Mouse (Mus musculus) neural tube, embryonic 14.5 days (tissue): ENCODE measurements around the gene Rad18. TPM values are rescaled to one million over a fixed set of nuclear protein-coding genes. Genes with fewer than 3 reads are reported as not detected.

Source experiments
- ATAC-seq: fragments of 200-750 bp; cut with Nextera tagmentation; 2 replicates; pipeline ENCODE4 v1.8.0; 2017; ENCODE audit warnings: low read depth, mild to moderate bottlenecking, moderate TSS enrichment, moderate library complexity
- H3K27ac ChIP-seq: fragments of 300-500 bp; sonication (generic); 2 replicates; pipeline ENCODE4 v1.5.1; 2014; ENCODE audit warnings: low read depth, mild to moderate bottlenecking, control low read depth, low read length, moderate library complexity, mixed read lengths
- H3K27me3 ChIP-seq: fragments of 300-500 bp; sonication (generic); 2 replicates; pipeline ENCODE4 v1.6.1; 2014; ENCODE audit warnings: low read length; ENCODE audit not compliant: control insufficient read depth, insufficient read depth
- H3K36me3 ChIP-seq: fragments of 300-500 bp; sonication (generic); 2 replicates; pipeline ENCODE4 v1.6.1; 2014; ENCODE audit warnings: low read length, mixed read lengths; ENCODE audit not compliant: control insufficient read depth, insufficient read depth
- H3K4me1 ChIP-seq: fragments of 300-500 bp; sonication (generic); 2 replicates; pipeline ENCODE4 v1.6.1; 2014; ENCODE audit warnings: low read length; ENCODE audit not compliant: control insufficient read depth, insufficient read depth
- H3K4me2 ChIP-seq: fragments of 300-500 bp; sonication (generic); 2 replicates; pipeline ENCODE4 v1.6.1; 2014; ENCODE audit warnings: mild to moderate bottlenecking, low read depth, low read length, control low read depth
- H3K4me3 ChIP-seq: fragments of 300-500 bp; sonication (generic); 2 replicates; pipeline ENCODE4 v1.5.1; 2014; ENCODE audit warnings: low read depth, low read length, control low read depth, mixed read lengths
- H3K9ac ChIP-seq: fragments of 300-500 bp; sonication (generic); replicated peaks from 2 replicates; pipeline ENCODE4 v1.6.1; 2014; ENCODE audit warnings: low read depth, mild to moderate bottlenecking, control low read depth, low read length, mixed read lengths
- H3K9me3 ChIP-seq: fragments of 300-500 bp; sonication (generic); 2 replicates; pipeline ENCODE4 v1.6.1; 2016; ENCODE audit warnings: low read length; ENCODE audit not compliant: control insufficient read depth
- WGBS: fragments of 180-500 bp; shearing (Covaris S2); extraction: QIAGEN DNeasy Blood & Tissue Kit; methylation state at CpG from one replicate; pipeline ENCODE4 v1.1.7; 2014; 5-methylcytosine and 5-hydroxymethylcytosine counted together
- polyA plus RNA-seq: library from polyadenylated mRNA; unstranded; fragments of >200 nt; fragmentation: Nextera tagmentation; extraction: Ambion mirVana; gene quantifications from 2 replicates; pipeline ENCODE4 v1.2.1, GENCODE M21; 2014

Gene Rad18
- polyA plus RNA-seq, 1 experiment from 2014 or later = 14.2 TPM

- H3K9me3 ChIP-seq = no peaks in the 10 kb centered on the region
- no peak overlapping the region for H3K9ac ChIP-seq
- H3K36me3 ChIP-seq = no peaks in the 10 kb centered on the region
- no peak overlapping the region for H3K4me2 ChIP-seq
- H3K27me3 ChIP-seq = no peaks in the 10 kb centered on the region
- H3K4me3 ChIP-seq = no peak overlapping the region
- 77% methylated on average over 1 of the region's 1 CpGs for WGBS
- H3K4me1 ChIP-seq = no peaks in the 10 kb centered on the region
- H3K27ac ChIP-seq = no peak overlapping the region
- no peak for ATAC-seq
These were observed 2.6 kb upstream of the Rad18 start for GRCm38 (mm10) chr6:112699115-112699514.

DNA sequence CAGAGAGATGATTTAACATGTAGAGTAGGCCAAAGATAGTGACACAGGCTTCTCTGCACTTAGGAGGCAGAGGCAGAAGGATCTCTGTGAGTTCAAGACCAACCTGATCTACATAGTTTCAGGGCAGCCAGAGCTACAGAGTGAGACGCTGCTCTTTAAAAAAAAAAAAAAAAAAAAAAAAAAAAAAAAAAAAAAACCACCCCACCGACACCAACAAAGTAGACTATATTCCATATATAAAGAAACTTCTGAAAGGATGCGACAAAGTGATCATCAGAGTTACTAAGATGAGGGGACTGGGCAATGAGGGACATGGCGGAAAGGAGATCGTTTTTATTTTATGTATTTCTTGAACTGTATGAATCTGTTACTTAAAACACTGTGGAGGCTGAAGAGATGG, 2.0 kb downstream of the Rad18 start:
- H3K36me3 ChIP-seq = no peaks in the 10 kb centered on the region
- no peak overlapping the region for H3K4me3 ChIP-seq
- WGBS = 92% methylated on average over 5 of the region's 5 CpGs
- H3K4me1 ChIP-seq = no peaks in the 10 kb centered on the region
- H3K9me3 ChIP-seq = no peaks in the 10 kb centered on the region
- no peak for ATAC-seq
- no peak overlapping the region for H3K9ac ChIP-seq
- H3K27me3 ChIP-seq = no peaks in the 10 kb centered on the region
- no peak overlapping the region for H3K27ac ChIP-seq
- no peak overlapping the region for H3K4me2 ChIP-seq

DNA sequence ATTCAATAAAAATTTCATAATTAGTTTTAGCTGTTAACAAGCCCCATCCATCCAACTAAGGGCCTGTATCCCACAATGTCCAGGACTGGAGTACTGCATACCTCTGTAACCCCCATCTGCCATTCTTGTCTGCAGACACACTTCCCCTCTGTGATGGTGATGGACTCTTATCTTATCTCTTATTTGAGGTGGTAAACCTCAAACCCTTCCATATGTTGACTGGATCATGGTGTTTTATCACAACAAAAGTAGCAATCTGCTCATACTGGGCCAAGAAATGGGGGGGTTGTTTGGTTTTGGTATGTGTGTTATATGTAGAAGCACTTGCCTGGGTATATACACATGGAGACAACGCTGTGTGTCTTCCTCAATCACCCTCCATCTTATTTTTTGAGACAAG, 5.0 kb downstream of the Rad18 start:
- Histone ChIP-seq H3K4me1 (no peaks in the 10 kb centered on the region), H3K36me3 (no peaks in the 10 kb centered on the region), H3K9me3 (no peaks in the 10 kb centered on the region), H3K4me3 (no peak overlapping the region), H3K4me2 (no peak overlapping the region), H3K27ac (no peak overlapping the region), H3K9ac (no peak overlapping the region), H3K27me3 (no peaks in the 10 kb centered on the region)
- no peak for ATAC-seq
- 100% methylated on average over 1 of the region's 1 CpGs for WGBS

DNA sequence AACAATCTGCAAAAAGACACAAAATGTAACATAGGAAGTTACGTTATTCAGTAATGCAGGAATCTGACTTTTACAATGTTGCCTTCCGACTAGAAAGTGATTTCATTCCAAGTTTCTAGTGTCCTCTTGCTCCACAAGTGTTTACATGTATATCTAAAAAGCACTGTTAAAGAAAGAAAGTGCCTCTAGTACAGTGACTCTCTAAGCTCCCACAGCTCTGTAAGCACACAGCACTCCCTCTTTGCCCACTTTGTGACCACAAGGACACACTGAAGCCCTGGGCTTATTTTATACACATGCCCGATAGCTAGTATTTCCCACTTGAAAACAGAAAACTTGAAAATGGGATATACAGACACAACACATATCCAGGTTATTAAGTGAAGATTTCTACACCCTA, 8.5 kb downstream of the Rad18 start:
- 96% methylated on average over 3 of the region's 3 CpGs for WGBS
- H3K36me3 ChIP-seq = no peaks in the 10 kb centered on the region
- no peaks in the 10 kb centered on the region for H3K27me3 ChIP-seq
- no peak overlapping the region for H3K27ac ChIP-seq
- ATAC-seq = no peak
- no peak overlapping the region for H3K9ac ChIP-seq
- H3K4me3 ChIP-seq = no peak overlapping the region
- no peaks in the 10 kb centered on the region for H3K4me1 ChIP-seq
- no peaks in the 10 kb centered on the region for H3K9me3 ChIP-seq
- no peak overlapping the region for H3K4me2 ChIP-seq

- no peaks in the 10 kb centered on the region for H3K9me3 ChIP-seq
- H3K4me3 ChIP-seq = no peak overlapping the region
- H3K36me3 ChIP-seq = no peaks in the 10 kb centered on the region
- H3K27me3 ChIP-seq = no peaks in the 10 kb centered on the region
- H3K9ac ChIP-seq = no peak overlapping the region
- H3K27ac ChIP-seq = no peak overlapping the region
- 89% methylated on average over 7 of the region's 7 CpGs for WGBS
- no peak for ATAC-seq
- H3K4me2 ChIP-seq = no peak overlapping the region
- no peaks in the 10 kb centered on the region for H3K4me1 ChIP-seq
These were observed 10.0 kb downstream of the Rad18 start for GRCm38 (mm10) chr6:112686485-112686884.

- no peak overlapping the region for H3K4me3 ChIP-seq
- H3K27me3 ChIP-seq = no peaks in the 10 kb centered on the region
- H3K9me3 ChIP-seq = no peaks in the 10 kb centered on the region
- no peak overlapping the region for H3K27ac ChIP-seq
- H3K36me3 ChIP-seq = no peaks in the 10 kb centered on the region
- 87% methylated on average over 2 of the region's 2 CpGs for WGBS
- no peak overlapping the region for H3K9ac ChIP-seq
- no peak for ATAC-seq
- no peak overlapping the region for H3K4me2 ChIP-seq
- H3K4me1 ChIP-seq = no peaks in the 10 kb centered on the region
These were observed 12.4 kb downstream of the Rad18 start for GRCm38 (mm10) chr6:112684065-112684464.

DNA sequence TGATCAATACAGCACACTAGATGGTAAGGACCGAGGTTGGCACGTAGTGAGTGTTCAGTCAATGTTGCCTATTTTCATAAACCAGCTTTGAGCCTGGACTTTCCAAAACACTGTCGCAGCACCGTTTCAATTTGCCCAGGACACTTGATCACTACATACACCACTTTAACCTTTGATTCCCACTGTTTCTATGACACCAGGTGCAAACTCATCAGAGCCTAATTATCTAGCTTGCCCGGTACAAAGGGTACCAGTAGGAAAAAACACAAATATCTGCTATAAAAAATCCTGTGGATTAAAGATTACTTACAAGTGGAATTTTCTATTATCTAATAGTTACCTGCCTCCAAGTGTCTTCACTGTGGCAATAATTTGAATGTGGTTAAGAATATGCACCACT, 64.4 kb downstream of the Rad18 start:
- Histone ChIP-seq H3K27ac (no peak overlapping the region), H3K4me3 (no peak overlapping the region), H3K36me3 (no peaks in the 10 kb centered on the region), H3K9me3 (no peaks in the 10 kb centered on the region), H3K9ac (no peak overlapping the region), H3K27me3 (no peaks in the 10 kb centered on the region), H3K4me2 (no peak overlapping the region), H3K4me1 (no peaks in the 10 kb centered on the region)
- 96% methylated on average over 5 of the region's 5 CpGs for WGBS
- no peak for ATAC-seq

- no peak for ATAC-seq
These were observed 66.2 kb downstream of the Rad18 start for GRCm38 (mm10) chr6:112630291-112630690.

DNA sequence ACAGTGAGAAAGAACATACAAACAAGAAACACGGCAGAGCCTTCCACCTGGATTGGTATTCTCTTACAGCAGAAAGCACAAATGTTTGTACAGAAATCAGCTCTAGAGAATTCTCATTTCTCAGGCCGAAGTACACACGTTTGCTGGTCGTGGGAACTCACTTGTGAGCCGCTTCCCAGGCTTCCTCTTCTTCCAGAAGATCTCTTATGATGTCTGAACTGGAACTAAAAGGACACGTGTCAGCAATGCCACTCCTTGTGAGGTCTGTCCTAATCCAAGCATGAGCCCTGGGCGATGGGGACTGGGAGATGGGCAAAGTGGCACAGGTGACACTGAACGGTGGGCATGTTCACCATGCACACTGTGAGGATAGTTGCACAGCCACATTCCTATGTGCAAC, 68.2 kb downstream of the Rad18 start:
- no peak overlapping the region for H3K4me2 ChIP-seq
- H3K9ac ChIP-seq = no peak overlapping the region
- no peaks in the 10 kb centered on the region for H3K9me3 ChIP-seq
- H3K4me1 ChIP-seq = no peaks in the 10 kb centered on the region
- 87% methylated on average over 8 of the region's 8 CpGs for WGBS
- no peak overlapping the region for H3K4me3 ChIP-seq
- no peaks in the 10 kb centered on the region for H3K27me3 ChIP-seq
- H3K36me3 ChIP-seq = no peaks in the 10 kb centered on the region
- ATAC-seq = no peak
- no peak overlapping the region for H3K27ac ChIP-seq

More at GRCm38 (mm10) chr6:112630291-112630690, 66.2 kb downstream of the Rad18 start:
- Histone ChIP-seq H3K9me3 (no peaks in the 10 kb centered on the region), H3K36me3 (no peaks in the 10 kb centered on the region), H3K27me3 (no peaks in the 10 kb centered on the region), H3K4me1 (no peaks in the 10 kb centered on the region), H3K4me3 (no peak overlapping the region), H3K4me2 (no peak overlapping the region), H3K9ac (no peak overlapping the region), H3K27ac (no peak overlapping the region)
- whole genome bisulfite sequencing = 85% methylated on average over 4 of the region's 4 CpGs

- ATAC-seq = no peak
- 94% methylated on average over 4 of the region's 4 CpGs for WGBS
- Histone ChIP-seq H3K9me3 (no peaks in the 10 kb centered on the region), H3K9ac (no peak overlapping the region), H3K27ac (no peak overlapping the region), H3K36me3 (no peaks in the 10 kb centered on the region), H3K4me2 (no peak overlapping the region), H3K27me3 (no peaks in the 10 kb centered on the region), H3K4me1 (no peaks in the 10 kb centered on the region), H3K4me3 (no peak overlapping the region)
These were observed 74.2 kb downstream of the Rad18 start for GRCm38 (mm10) chr6:112622321-112622720.
